In genomic region chr16:31433466-31434110, GRCm38 (mm10) we compare ENCODE assay signal across 13 mouse cellular contexts. TPM values are rescaled to one million over a fixed set of nuclear protein-coding genes. Genes with fewer than 3 reads are reported as not detected.
DNase-seq lines count a peak whose midpoint lies in the region; ATAC-seq lines count a peak whose summit lies in the region.
"Had no signal": no experiment of that assay in that cellular context is flagged by ENCODE, and none has a peak within 500 bp of the region (broad histone marks: within the 10 kb centered on the region; RNA-seq: fewer than 3 reads in every experiment).

No protein-coding gene starts in this region.

- no peaks in the 10 kb centered on the region for H3K36me3 ChIP-seq in embryonic facial prominence, embryonic 12.5 days
- peaks cover 7% of the 10 kb centered on the region; the same call in 1 of the 2 replicates for H3K36me3 ChIP-seq in embryonic facial prominence, embryonic 10.5 days (replicated peaks)
- no peaks in the 10 kb centered on the region; the same call in 1 of the 2 replicates for H3K36me3 ChIP-seq in limb, embryonic 13.5 days
- no peaks in the 10 kb centered on the region for H3K36me3 ChIP-seq in limb, embryonic 10.5 days

- H3K27ac ChIP-seq in embryonic facial prominence, embryonic 12.5 days: peak overlapping the region; percentile 23; the same call in 1 of the 2 replicates
- H3K27ac ChIP-seq in embryonic facial prominence, embryonic 10.5 days (replicated peaks): no peak overlapping the region
- peak overlapping the region; percentile 59; the same call in 1 of the 2 replicates for H3K27ac ChIP-seq in limb, embryonic 13.5 days
- no peak overlapping the region for H3K27ac ChIP-seq in limb, embryonic 10.5 days

- H3K9me3 ChIP-seq in embryonic facial prominence, embryonic 12.5 days: no peaks in the 10 kb centered on the region
- no peaks in the 10 kb centered on the region for H3K9me3 ChIP-seq in embryonic facial prominence, embryonic 10.5 days
- H3K9me3 ChIP-seq in limb, embryonic 13.5 days: no peaks in the 10 kb centered on the region
- no peaks in the 10 kb centered on the region for H3K9me3 ChIP-seq in limb, embryonic 10.5 days (replicated peaks)

- no peaks in the 10 kb centered on the region for H3K27me3 ChIP-seq in embryonic facial prominence, embryonic 12.5 days
- peaks cover 22% of the 10 kb centered on the region for H3K27me3 ChIP-seq in embryonic facial prominence, embryonic 10.5 days (replicated peaks; ENCODE audit: low read depth, poor library complexity, severe bottlenecking)
- H3K27me3 ChIP-seq in limb, embryonic 13.5 days: peaks cover 2% of the 10 kb centered on the region
- H3K27me3 ChIP-seq in limb, embryonic 10.5 days (ENCODE audit: low read depth, poor library complexity, severe bottlenecking): peaks cover 10% of the 10 kb centered on the region

- no peak overlapping the region for H3K9ac ChIP-seq in embryonic facial prominence, embryonic 12.5 days
- H3K9ac ChIP-seq in limb, embryonic 13.5 days: no peak overlapping the region

- no peak overlapping the region for H3K4me3 ChIP-seq in embryonic facial prominence, embryonic 12.5 days
- H3K4me3 ChIP-seq in embryonic facial prominence, embryonic 10.5 days: no peak overlapping the region
- H3K4me3 ChIP-seq in limb, embryonic 13.5 days: no peak overlapping the region
- no peak overlapping the region for H3K4me3 ChIP-seq in limb, embryonic 10.5 days
- H3K4me3 ChIP-seq: megakaryocyte, embryonic 14.5 days had no signal

- DNase-seq in embryonic facial prominence, embryonic 10.5 days (ENCODE audit: low spot score): no peak
- DNase-seq in limb, embryonic 10.5 days (ENCODE audit: low spot score): no peak
- peak; percentile 39 to 52 for DNase-seq in cerebellum, postnatal 10 days
- peak; percentile 53 to 55 for DNase-seq in kidney, postnatal 4 days
- DNase-seq in urinary bladder, postnatal 10 days (ENCODE audit: low spot score): no peak
- DNase-seq: adrenal gland, adult 2 months; B cell, adult 2 months; heart, adult 18-20 months; heart, postnatal 4 days had no signal

- no peak for ATAC-seq in embryonic facial prominence, embryonic 12.5 days (ENCODE audit: insufficient number of reproducible peaks, insufficient read depth, low FRiP score, low TSS enrichment)
- ATAC-seq in limb, embryonic 13.5 days (ENCODE audit: low FRiP score, low read depth): no peak
- no peak for ATAC-seq in erythroblast, adult 5-6 weeks (replicated peaks; ENCODE audit: low FRiP score, poor library complexity, severe bottlenecking)

- WGBS in embryonic facial prominence, embryonic 12.5 days: 62% methylated on average over 12 of the region's 12 CpGs
- 74% methylated on average over 12 of the region's 12 CpGs for WGBS in embryonic facial prominence, embryonic 10.5 days
- 77% methylated on average over 12 of the region's 12 CpGs for WGBS in limb, embryonic 13.5 days
- WGBS in limb, embryonic 10.5 days: 82% methylated on average over 12 of the region's 12 CpGs

- no peaks in the 10 kb centered on the region for H3K4me1 ChIP-seq in embryonic facial prominence, embryonic 12.5 days
- H3K4me1 ChIP-seq in embryonic facial prominence, embryonic 10.5 days: peaks cover 35% of the 10 kb centered on the region
- H3K4me1 ChIP-seq in limb, embryonic 13.5 days: 0 out of 2 replicates have a peak, but pooled peaks cover 3% of the 10 kb centered on the region
- peaks cover 21% of the 10 kb centered on the region for H3K4me1 ChIP-seq in limb, embryonic 10.5 days

- no peak overlapping the region for H3K4me2 ChIP-seq in embryonic facial prominence, embryonic 12.5 days (replicated peaks)
- no peak overlapping the region for H3K4me2 ChIP-seq in limb, embryonic 13.5 days (replicated peaks)

RNA-seq across cellular contexts. Expression of gene Bdh1, which starts 11.5 kb away (rescaled TPM):
- polyA plus RNA-seq in embryonic facial prominence, embryonic 12.5 days (2016; fragmentation: Nextera tagmentation; extraction: Ambion mirVana): 22.7 and 24.5 TPM in 2 replicates
- polyA plus RNA-seq in embryonic facial prominence, embryonic 10.5 days (2016; fragmentation: Nextera tagmentation; extraction: Ambion mirVana): 12.2 and 13.4 TPM in 2 replicates
- 22.3 and 25.0 TPM in 2 replicates for polyA plus RNA-seq in limb, embryonic 13.5 days (2015; fragmentation: Nextera tagmentation; extraction: Ambion mirVana)
- 9.5 and 11.4 TPM in 2 replicates for polyA plus RNA-seq in limb, embryonic 10.5 days (2016; fragmentation: Nextera tagmentation; extraction: Ambion mirVana)
- 1.7 TPM in 1 of 2 replicates, not detected in the other for total RNA-seq in erythroblast, adult 5-6 weeks (2015; ENCODE audit: low replicate concordance)
- 1.5 and 3.4 TPM in 2 replicates for total RNA-seq in erythroblast, adult 5-6 weeks (2017; ENCODE audit: low replicate concordance)

Comparison
In these comparisons a context has a peak if more than half of its experiments do, and no peak if none do; other contexts are left out.
1. H3K27ac ChIP-seq: peak in embryonic facial prominence, embryonic 12.5 days (single experiment) and limb, embryonic 13.5 days (single experiment); none in embryonic facial prominence, embryonic 10.5 days (single experiment) and limb, embryonic 10.5 days (single experiment).
2. DNase-seq: peak in cerebellum, postnatal 10 days (2 of 2) and kidney, postnatal 4 days (2 of 2); none in embryonic facial prominence, embryonic 10.5 days (single experiment), limb, embryonic 10.5 days (single experiment) and urinary bladder, postnatal 10 days (single experiment).